Mouse (Mus musculus): ENCODE data around the gene Kctd3. TPM values are rescaled to one million over a fixed set of nuclear protein-coding genes. Genes with fewer than 3 reads are reported as not detected.

Gene Kctd3
- 36.1 and 36.7 TPM in 2 replicates for polyA plus RNA-seq (2014; fragmentation: Nextera tagmentation; extraction: Ambion mirVana)

DNA sequence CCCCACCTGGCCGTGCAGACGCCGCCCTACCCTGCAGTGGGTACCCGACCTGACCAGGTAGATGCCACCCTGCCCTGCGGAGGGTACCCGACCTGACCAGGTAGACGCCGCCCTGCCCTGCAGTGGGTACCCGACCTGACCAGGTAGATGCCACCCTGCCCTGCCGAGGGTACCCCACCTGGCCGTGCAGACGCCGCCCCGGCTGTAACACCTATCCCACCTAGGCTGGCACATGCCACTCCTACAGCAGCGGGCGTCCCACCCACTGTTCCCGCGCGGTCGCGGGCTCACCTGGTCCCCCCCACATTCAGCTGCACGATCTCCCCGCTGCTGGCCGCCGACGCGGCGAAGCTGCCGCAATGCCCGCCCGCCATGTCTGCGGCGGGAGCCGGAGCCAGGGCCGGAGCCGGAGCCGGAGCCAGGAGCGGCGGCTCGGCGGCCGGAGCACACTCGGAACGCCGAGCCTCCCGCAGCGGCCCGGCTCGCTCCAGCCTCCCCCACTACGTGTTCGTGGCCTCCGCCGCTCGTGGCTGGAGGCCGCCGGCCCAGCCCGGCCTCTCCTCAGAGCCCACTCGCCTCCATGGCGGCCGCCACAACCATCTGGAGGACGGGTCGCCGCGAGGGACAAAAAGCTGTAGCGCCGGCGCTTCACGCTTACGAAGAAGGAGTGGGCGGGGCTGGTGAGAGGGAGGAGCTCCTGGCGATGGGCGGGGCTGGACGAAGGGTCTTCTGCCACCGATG is at the start of gene Kctd3:
Kctd3 (minus strand) TSS at position 603 of the 741 bp plus-strand sequence.
- under 1% methylated on average over 70 of the region's 74 CpGs for WGBS
- ATAC-seq (ENCODE audit: low FRiP score) = peak; percentile 93
- Histone ChIP-seq H3K9ac (ENCODE audit: low read length) (peak within 1 kb of the TSS; percentile 92), H3K4me3 (ENCODE audit: low read depth, low read length) (peak within 1 kb of the TSS; percentile 97), H3K9me3 (ENCODE audit: control insufficient read depth, low read length) (no peaks in the 10 kb centered on the region), H3K27me3 (ENCODE audit: control insufficient read depth, insufficient read depth, low read length) (no peaks in the 10 kb centered on the region), H3K4me1 (ENCODE audit: control insufficient read depth, insufficient read depth, low read length) (peaks cover 9% of the 10 kb centered on the region), H3K36me3 (ENCODE audit: control insufficient read depth, insufficient read depth, low read length) (no peaks in the 10 kb centered on the region), H3K4me2 (peak within 1 kb of the TSS; percentile 93), H3K27ac (ENCODE audit: low read depth, low read length) (peak within 1 kb of the TSS; percentile 41; the same call in 1 of the 2 replicates)
- DNase-seq (ENCODE audit: low spot score, missing footprints) = peak; percentile 100

GRCm38 (mm10) chr1:189057425-189057824 is 49.8 kb upstream of the Kctd3 start:
- Histone ChIP-seq H3K36me3 (ENCODE audit: control insufficient read depth, insufficient read depth, low read length) (no peaks in the 10 kb centered on the region), H3K4me2 (no peak overlapping the region), H3K9me3 (ENCODE audit: control insufficient read depth, low read length) (no peaks in the 10 kb centered on the region), H3K27ac (ENCODE audit: low read depth, low read length) (no peak overlapping the region), H3K4me1 (ENCODE audit: control insufficient read depth, insufficient read depth, low read length) (no peaks in the 10 kb centered on the region), H3K9ac (ENCODE audit: low read length) (no peak overlapping the region), H3K27me3 (ENCODE audit: control insufficient read depth, insufficient read depth, low read length) (no peaks in the 10 kb centered on the region), H3K4me3 (ENCODE audit: low read depth, low read length) (no peak overlapping the region)
- WGBS = 66% methylated on average over 4 of the region's 4 CpGs
- DNase-seq (ENCODE audit: low spot score, missing footprints) = no peak
- no peak for ATAC-seq (ENCODE audit: low FRiP score)

GRCm38 (mm10) chr1:189055933-189056332 is 48.3 kb upstream of the Kctd3 start:
- H3K27ac ChIP-seq (ENCODE audit: low read depth, low read length) = no peak overlapping the region
- DNase-seq (ENCODE audit: low spot score, missing footprints) (no peak), ATAC-seq (ENCODE audit: low FRiP score) (no peak)
- 46% methylated on average over 2 of the region's 2 CpGs for WGBS
- no peaks in the 10 kb centered on the region for H3K4me1 ChIP-seq (ENCODE audit: control insufficient read depth, insufficient read depth, low read length)
- H3K27me3 ChIP-seq (ENCODE audit: control insufficient read depth, insufficient read depth, low read length) = no peaks in the 10 kb centered on the region
- H3K9me3 ChIP-seq (ENCODE audit: control insufficient read depth, low read length) = no peaks in the 10 kb centered on the region
- H3K4me2 ChIP-seq = no peak overlapping the region
- no peak overlapping the region for H3K4me3 ChIP-seq (ENCODE audit: low read depth, low read length)
- H3K9ac ChIP-seq (ENCODE audit: low read length) = no peak overlapping the region
- no peaks in the 10 kb centered on the region for H3K36me3 ChIP-seq (ENCODE audit: control insufficient read depth, insufficient read depth, low read length)

- no peak overlapping the region for H3K4me2 ChIP-seq
- H3K27ac ChIP-seq (ENCODE audit: low read depth, low read length) = no peak overlapping the region
- ATAC-seq (ENCODE audit: low FRiP score) (no peak), DNase-seq (ENCODE audit: low spot score, missing footprints) (no peak)
- no peak overlapping the region for H3K4me3 ChIP-seq (ENCODE audit: low read depth, low read length)
- H3K9me3 ChIP-seq (ENCODE audit: control insufficient read depth, low read length) = no peaks in the 10 kb centered on the region
- H3K36me3 ChIP-seq (ENCODE audit: control insufficient read depth, insufficient read depth, low read length) = no peaks in the 10 kb centered on the region
- 88% methylated on average over 8 of the region's 8 CpGs for WGBS
- H3K4me1 ChIP-seq (ENCODE audit: control insufficient read depth, insufficient read depth, low read length) = no peaks in the 10 kb centered on the region
- no peak overlapping the region for H3K9ac ChIP-seq (ENCODE audit: low read length)
- no peaks in the 10 kb centered on the region for H3K27me3 ChIP-seq (ENCODE audit: control insufficient read depth, insufficient read depth, low read length)
These were observed 47.4 kb upstream of the Kctd3 start for GRCm38 (mm10) chr1:189054941-189055551.

GRCm38 (mm10) chr1:189054191-189054590 is 46.5 kb upstream of the Kctd3 start:
- ATAC-seq (ENCODE audit: low FRiP score) (no peak), DNase-seq (ENCODE audit: low spot score, missing footprints) (no peak)
- Histone ChIP-seq H3K4me3 (ENCODE audit: low read depth, low read length) (no peak overlapping the region), H3K27me3 (ENCODE audit: control insufficient read depth, insufficient read depth, low read length) (no peaks in the 10 kb centered on the region), H3K9me3 (ENCODE audit: control insufficient read depth, low read length) (no peaks in the 10 kb centered on the region), H3K4me2 (no peak overlapping the region), H3K36me3 (ENCODE audit: control insufficient read depth, insufficient read depth, low read length) (no peaks in the 10 kb centered on the region), H3K9ac (ENCODE audit: low read length) (no peak overlapping the region), H3K27ac (ENCODE audit: low read depth, low read length) (no peak overlapping the region), H3K4me1 (ENCODE audit: control insufficient read depth, insufficient read depth, low read length) (no peaks in the 10 kb centered on the region)
- 78% methylated on average over 5 of the region's 5 CpGs for whole genome bisulfite sequencing

GRCm38 (mm10) chr1:189052189-189052588 is 44.5 kb upstream of the Kctd3 start:
- 89% methylated on average over 4 of the region's 4 CpGs for WGBS
- no peak for DNase-seq (ENCODE audit: low spot score, missing footprints)
- Histone ChIP-seq H3K9ac (ENCODE audit: low read length) (no peak overlapping the region), H3K4me2 (no peak overlapping the region), H3K9me3 (ENCODE audit: control insufficient read depth, low read length) (no peaks in the 10 kb centered on the region), H3K27me3 (ENCODE audit: control insufficient read depth, insufficient read depth, low read length) (no peaks in the 10 kb centered on the region), H3K36me3 (ENCODE audit: control insufficient read depth, insufficient read depth, low read length) (no peaks in the 10 kb centered on the region), H3K4me1 (ENCODE audit: control insufficient read depth, insufficient read depth, low read length) (no peaks in the 10 kb centered on the region), H3K4me3 (ENCODE audit: low read depth, low read length) (no peak overlapping the region), H3K27ac (ENCODE audit: low read depth, low read length) (no peak overlapping the region)
- ATAC-seq (ENCODE audit: low FRiP score) = no peak

GRCm38 (mm10) chr1:189050122-189050521 is 42.5 kb upstream of the Kctd3 start:
- H3K27me3 ChIP-seq (ENCODE audit: control insufficient read depth, insufficient read depth, low read length) = no peaks in the 10 kb centered on the region
- 88% methylated on average over 3 of the region's 3 CpGs for WGBS
- no peak overlapping the region for H3K9ac ChIP-seq (ENCODE audit: low read length)
- no peaks in the 10 kb centered on the region for H3K4me1 ChIP-seq (ENCODE audit: control insufficient read depth, insufficient read depth, low read length)
- ATAC-seq (ENCODE audit: low FRiP score) = no peak
- H3K27ac ChIP-seq (ENCODE audit: low read depth, low read length) = no peak overlapping the region
- DNase-seq (ENCODE audit: low spot score, missing footprints) = no peak
- H3K36me3 ChIP-seq (ENCODE audit: control insufficient read depth, insufficient read depth, low read length) = no peaks in the 10 kb centered on the region
- H3K4me3 ChIP-seq (ENCODE audit: low read depth, low read length) = no peak overlapping the region
- no peak overlapping the region for H3K4me2 ChIP-seq
- H3K9me3 ChIP-seq (ENCODE audit: control insufficient read depth, low read length) = no peaks in the 10 kb centered on the region

DNA sequence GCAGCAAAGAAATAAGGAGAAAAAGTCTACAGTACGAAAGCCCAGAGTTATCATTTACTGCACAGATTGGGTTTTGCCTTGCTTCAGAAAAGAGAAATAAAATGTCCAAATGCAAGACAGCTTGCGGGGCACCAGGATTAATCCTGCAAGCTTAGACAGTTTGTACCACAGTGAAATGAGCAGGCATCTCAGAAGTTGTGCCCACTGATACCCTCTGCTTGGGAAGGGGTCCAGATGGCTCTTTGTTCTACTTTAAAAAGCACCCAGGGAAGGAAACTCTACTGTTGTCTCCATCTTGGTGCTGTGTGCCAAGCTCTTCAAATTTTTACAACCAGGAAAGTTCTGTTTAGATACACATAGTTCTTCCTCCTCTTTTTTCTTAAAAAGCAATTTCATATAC is 40.7 kb upstream of the Kctd3 start:
- H3K9ac ChIP-seq (ENCODE audit: low read length) = no peak overlapping the region
- no peaks in the 10 kb centered on the region for H3K4me1 ChIP-seq (ENCODE audit: control insufficient read depth, insufficient read depth, low read length)
- no peaks in the 10 kb centered on the region for H3K27me3 ChIP-seq (ENCODE audit: control insufficient read depth, insufficient read depth, low read length)
- no peaks in the 10 kb centered on the region for H3K9me3 ChIP-seq (ENCODE audit: control insufficient read depth, low read length)
- ATAC-seq (ENCODE audit: low FRiP score) = no peak
- no peak overlapping the region for H3K4me3 ChIP-seq (ENCODE audit: low read depth, low read length)
- no peak overlapping the region for H3K4me2 ChIP-seq
- WGBS = 98% methylated on average over 2 of the region's 2 CpGs
- H3K27ac ChIP-seq (ENCODE audit: low read depth, low read length) = no peak overlapping the region
- H3K36me3 ChIP-seq (ENCODE audit: control insufficient read depth, insufficient read depth, low read length) = no peaks in the 10 kb centered on the region
- no peak for DNase-seq (ENCODE audit: low spot score, missing footprints)

DNA sequence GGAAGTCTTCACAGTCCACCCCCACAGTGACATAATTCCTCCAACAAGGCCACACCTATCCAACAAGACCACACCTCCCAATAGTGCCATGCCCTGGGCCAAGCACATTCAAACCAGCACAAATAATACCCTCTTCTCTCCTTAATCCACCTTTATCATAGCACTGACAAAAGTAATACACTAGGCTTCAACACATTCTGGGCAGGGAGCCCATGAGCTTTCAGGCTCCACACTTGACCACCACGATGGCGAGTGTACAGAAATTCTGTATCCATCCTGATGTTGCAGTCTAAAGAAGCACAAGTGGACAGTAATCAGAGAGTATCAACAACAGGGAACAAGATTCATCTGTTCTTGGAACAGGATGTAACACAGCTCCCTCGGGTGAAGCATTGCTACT is 40.3 kb upstream of the Kctd3 start:
- H3K4me1 ChIP-seq (ENCODE audit: control insufficient read depth, insufficient read depth, low read length) = no peaks in the 10 kb centered on the region
- ATAC-seq (ENCODE audit: low FRiP score) (no peak), DNase-seq (ENCODE audit: low spot score, missing footprints) (no peak)
- H3K9me3 ChIP-seq (ENCODE audit: control insufficient read depth, low read length) = no peaks in the 10 kb centered on the region
- WGBS = 83% methylated on average over 3 of the region's 3 CpGs
- H3K27ac ChIP-seq (ENCODE audit: low read depth, low read length) = no peak overlapping the region
- H3K4me2 ChIP-seq = no peak overlapping the region
- H3K4me3 ChIP-seq (ENCODE audit: low read depth, low read length) = no peak overlapping the region
- no peaks in the 10 kb centered on the region for H3K27me3 ChIP-seq (ENCODE audit: control insufficient read depth, insufficient read depth, low read length)
- no peaks in the 10 kb centered on the region for H3K36me3 ChIP-seq (ENCODE audit: control insufficient read depth, insufficient read depth, low read length)
- H3K9ac ChIP-seq (ENCODE audit: low read length) = no peak overlapping the region
